Mouse (Mus musculus) induced T-regulatory cell, adult 2 months (primary cell): Measurements from ENCODE around the gene Snrpf.
"Not testable (repeated sequence)": the region's sequence is repeated elsewhere in the genome, so short reads cannot be mapped to it uniquely, and the experiment has no call there.

Experiments
- DNase-seq: peaks from one replicate; pipeline ENCODE4 v3.0.0-alpha.2; 2012; ENCODE audit warnings: low read depth

Snrpf gene

DNA sequence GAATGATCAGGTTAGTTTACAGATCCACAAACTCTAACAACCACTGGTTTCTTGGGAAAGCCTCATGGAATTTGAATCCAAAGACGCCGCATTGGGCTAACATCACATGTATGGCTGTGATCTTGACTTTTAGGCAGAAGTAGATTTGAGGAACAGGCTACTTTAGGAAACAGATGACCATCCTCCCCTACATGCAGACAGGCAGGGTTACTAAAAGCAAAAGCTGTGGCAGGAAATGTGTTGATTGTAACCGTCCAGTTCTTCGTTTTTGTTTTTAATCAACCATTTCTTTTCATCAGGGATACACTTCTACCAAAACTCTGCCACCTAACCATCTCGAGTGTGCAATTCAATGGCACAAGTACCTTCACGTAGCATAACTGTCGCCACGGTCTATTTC lies 13.5 kb downstream of the Snrpf start:
- no peak for DNase-seq

DNA sequence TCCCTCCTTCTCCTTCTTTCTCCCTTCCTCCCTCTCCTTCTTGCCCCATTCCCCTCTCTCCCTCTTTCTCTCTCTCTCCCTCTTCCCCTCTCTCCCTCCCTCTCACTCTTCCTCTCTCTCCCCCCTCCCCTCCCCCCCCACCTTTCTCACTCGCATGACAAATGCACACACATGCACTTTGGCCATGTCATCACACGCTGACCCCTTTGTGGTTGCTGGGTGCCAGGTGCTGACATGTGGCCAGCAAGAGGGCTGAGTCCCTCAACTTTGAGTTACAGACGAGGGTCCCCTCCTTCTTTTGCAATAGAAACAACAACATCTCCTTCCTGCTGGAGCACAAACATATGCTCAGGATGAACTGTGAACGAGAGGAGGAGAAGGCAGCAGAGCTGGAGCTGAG lies 14.5 kb downstream of the Snrpf start:
- no peak for DNase-seq

DNA sequence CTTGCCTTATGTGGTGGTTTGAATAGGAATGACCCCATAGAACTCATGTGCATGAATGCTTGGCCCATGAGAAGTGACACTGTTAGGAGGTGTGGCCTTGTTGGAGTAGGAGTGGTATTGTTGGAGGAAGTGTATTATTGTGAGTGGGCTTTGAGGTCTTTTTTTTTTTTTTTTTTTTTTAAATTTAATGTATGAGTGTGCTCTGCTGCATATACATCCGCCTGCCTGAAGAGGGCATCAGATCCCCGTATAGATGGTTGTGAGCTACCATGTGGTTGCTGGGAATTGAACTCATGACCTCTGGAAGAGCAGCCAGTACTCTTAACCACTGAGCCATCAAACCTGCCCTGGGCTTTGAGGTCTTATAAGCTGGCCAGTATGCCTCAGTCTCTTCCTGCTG lies 17.3 kb downstream of the Snrpf start:
- no peak for DNase-seq

GRCm38 (mm10) chr10:93568671-93569070 lies 20.8 kb downstream of the Snrpf start:
- DNase-seq = no peak

DNA sequence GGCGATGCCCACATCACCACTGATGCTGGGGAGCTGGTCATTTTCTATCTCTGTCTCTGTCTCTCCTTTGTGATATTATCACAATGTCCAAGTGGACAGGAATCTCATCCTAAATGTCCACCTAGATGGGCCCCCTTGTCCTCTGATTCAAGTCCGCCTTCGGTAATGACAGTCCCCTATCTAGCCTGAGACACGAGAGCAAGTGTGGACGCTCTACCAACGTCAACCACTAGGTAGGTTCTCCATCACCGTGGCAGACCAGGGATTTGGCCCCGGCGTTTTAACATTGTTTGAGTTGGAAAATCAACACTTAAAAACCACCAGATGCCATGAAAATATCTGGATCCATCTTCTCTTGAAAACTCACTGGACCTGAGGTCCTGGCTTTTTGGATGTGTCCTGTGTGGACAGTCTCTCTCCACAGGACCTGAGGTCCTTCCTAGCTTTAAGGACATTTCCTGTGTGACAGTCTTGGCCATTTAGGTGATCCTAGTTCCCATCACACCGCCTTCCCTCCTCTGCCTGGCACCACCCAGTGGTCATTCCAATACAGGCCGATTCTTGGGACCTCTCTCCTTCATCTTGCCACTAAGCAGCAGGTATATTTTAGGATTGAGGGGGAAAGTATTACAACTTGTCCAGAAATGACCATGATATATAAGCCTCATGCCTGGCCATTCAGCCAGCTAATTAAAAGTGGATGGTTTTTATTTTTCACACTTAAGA lies 21.5 kb downstream of the Snrpf start:
- no peak for DNase-seq

DNA sequence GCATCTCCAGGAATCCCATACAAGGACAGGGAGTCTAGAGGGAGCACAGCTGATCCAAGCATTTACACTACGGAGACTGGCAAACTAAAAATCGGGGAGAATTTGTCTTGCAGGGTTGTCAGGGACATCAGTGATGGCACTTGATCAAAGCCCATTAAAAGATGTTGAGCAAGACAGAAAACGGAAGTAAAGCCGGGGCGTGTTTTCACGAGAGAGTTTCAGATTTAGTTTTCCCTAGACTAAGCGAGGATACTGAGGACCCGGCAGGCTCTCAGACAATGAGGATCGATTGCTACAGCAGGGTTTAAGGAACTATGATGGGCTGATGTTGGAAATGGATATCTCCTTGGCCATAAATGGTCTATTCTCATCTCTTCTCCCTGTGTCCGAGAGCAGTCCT lies 22.4 kb downstream of the Snrpf start:
- no peak for DNase-seq

GRCm38 (mm10) chr10:93564518-93565090 lies 24.9 kb downstream of the Snrpf start:
- DNase-seq = no peak

- DNase-seq = no peak
Measured at GRCm38 (mm10) chr10:93559786-93560185, 29.7 kb downstream of the Snrpf start.

- DNase-seq = not testable (repeated sequence)
Measured at GRCm38 (mm10) chr10:93557971-93558370, 31.5 kb downstream of the Snrpf start.

- no peak for DNase-seq
Measured at GRCm38 (mm10) chr10:93552596-93552995, 36.9 kb downstream of the Snrpf start.

- DNase-seq = no peak
Measured at GRCm38 (mm10) chr10:93549821-93550220, 39.7 kb downstream of the Snrpf start.

GRCm38 (mm10) chr10:93548991-93549390 lies 40.5 kb downstream of the Snrpf start:
- DNase-seq = peak; percentile 91

DNA sequence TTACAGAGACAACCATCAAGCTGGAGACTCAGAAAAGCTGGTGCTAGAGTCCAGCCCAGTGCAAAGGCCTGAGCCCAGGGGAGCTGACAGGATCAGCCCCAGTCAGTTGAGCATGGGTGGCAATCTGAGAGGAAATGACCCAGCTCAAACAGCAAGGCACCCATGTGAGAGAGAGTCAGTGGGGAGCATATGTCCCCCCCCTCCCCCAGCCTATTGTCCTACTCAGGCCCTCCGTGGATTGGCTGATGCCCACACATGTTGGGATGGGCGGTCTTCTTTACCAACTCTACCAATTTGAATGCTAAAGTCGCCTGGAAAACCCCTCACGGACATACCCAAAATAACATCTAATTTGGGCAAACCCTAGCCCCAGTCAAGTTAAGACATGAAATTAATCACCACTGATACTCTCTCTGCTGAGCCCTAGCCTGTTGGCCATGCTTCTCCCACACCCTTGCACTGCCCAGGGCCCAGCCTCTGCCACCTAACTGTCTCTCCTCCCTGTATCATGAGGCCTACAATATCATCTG lies 41.7 kb downstream of the Snrpf start:
- DNase-seq = no peak

DNA sequence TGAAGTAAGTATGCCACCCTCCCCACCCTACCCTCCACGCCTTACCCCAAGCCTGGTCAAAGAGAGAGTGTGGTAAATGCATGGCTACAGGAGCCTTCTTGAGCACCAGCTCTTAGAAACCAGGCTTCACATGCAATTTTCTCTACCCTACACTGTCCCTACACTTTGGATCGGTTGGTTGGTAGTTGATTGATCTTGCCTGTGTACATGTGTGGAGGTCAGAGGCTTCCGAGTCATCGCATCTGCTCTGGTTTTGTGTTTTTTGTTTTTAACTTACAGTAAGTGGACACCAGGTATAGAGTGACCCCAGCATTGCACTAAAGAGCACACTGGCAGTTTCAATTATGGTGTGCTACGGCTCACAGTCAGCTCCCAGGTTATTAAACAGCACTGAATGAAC lies 45.3 kb downstream of the Snrpf start:
- DNase-seq = no peak

GRCm38 (mm10) chr10:93543176-93543575 lies 46.3 kb downstream of the Snrpf start:
- no peak for DNase-seq

DNA sequence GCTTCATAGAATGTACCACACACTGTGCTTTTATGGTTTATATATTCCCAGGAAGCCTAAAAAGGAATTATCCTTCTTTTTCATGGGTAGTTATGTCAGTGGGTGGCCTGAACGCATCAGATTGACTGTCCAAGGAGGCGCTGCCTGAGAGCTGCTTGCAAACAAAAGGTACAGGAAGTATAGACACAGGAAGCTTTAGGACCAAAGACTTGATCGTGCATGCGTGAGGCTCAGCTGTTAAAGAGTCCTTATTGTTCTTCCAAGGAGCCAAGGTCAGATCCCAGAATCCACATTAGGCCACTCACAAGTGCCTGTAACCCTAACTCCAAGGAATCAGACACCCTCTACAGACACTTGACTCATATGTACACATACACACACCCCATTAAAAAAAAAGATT lies 47.1 kb downstream of the Snrpf start:
- peak; percentile 60 for DNase-seq

GRCm38 (mm10) chr10:93541585-93541984 lies 47.9 kb downstream of the Snrpf start:
- DNase-seq = peak; percentile 70

GRCm38 (mm10) chr10:93540431-93541210 lies 48.9 kb downstream of the Snrpf start, which contains the start of gene Ccdc38:
Ccdc38 (plus strand) TSS chr10:93540632.
- DNase-seq = peak; percentile 70

- DNase-seq = peak; percentile 92
Measured at GRCm38 (mm10) chr10:93539775-93540430, 49.6 kb downstream of the Snrpf start, which contains the start of gene Amdhd1. Amdhd1 (minus strand) TSS chr10:93540033.

- no peak for DNase-seq
Measured at GRCm38 (mm10) chr10:93538818-93539217, 50.7 kb downstream of the Snrpf start.

DNA sequence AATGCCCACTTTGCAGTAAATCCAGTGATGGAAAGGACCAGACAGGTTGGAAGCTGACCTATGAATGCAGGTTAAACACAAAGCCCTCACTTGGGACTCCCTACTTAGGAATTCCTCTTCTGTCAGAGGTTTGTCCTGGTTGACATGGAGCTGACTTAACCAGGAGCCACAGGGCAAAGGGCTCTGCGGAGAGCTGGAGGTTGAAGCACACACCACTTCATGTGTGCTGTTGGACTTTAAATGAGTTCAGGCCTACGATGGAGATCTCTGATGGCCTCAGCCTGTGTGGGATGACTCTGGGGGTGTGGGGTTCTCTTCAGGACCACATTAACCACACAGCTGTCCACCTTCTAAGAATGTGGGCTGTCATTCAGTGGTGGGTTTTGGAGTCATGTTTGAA lies 51.2 kb downstream of the Snrpf start:
- DNase-seq = peak; percentile 14
